Mouse (Mus musculus): Measurements from ENCODE around the gene Vsx1.

DNA sequence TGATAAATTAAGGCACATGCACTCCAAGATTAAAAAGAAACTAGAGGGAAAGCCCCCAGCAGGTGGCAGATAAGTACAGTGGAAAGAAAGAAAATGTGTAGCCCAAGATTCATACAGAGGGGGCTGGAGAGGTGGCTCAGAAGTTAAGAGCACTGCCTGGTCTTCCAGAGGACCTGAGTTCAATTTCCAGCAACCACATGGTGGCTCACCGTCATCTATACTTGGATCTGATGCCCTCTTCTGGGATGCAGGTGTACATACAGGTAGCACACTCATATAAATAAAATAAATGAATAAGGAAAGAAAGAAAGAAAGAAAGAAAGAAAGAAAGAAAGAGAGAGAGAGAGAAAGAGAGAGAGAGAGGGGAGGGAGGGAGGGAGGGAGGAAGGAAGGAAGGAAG lies 13.6 kb downstream of the Vsx1 start:
- no peak for TF ChIP-seq CTCF (IDR thresholded peaks at IDR 0.05)
- TF ChIP-seq EP300 (IDR thresholded peaks at IDR 0.05; ENCODE audit: insufficient read depth, low read depth, low read length) = no peak

All from heart, adult 2 months (tissue).